Mouse (Mus musculus) lung, adult 2 months (tissue): ENCODE measurements around the gene Pgam1.

Source experiments
- CTCF ChIP-seq: fragments of 200-500 bp; IDR thresholded peaks from 2 replicates; pipeline ENCODE4 v1.5.1; 2011; ENCODE audit warnings: mild to moderate bottlenecking, low read length, control low read depth; ENCODE audit not compliant: insufficient read depth
- POLR2A ChIP-seq: fragments of 200-500 bp; IDR thresholded peaks from 2 replicates; pipeline ENCODE4 v1.6.1; 2011; ENCODE audit warnings: low read depth, mild to moderate bottlenecking, control low read depth, low read length, borderline replicate concordance; ENCODE audit errors: extremely low read depth

DNA sequence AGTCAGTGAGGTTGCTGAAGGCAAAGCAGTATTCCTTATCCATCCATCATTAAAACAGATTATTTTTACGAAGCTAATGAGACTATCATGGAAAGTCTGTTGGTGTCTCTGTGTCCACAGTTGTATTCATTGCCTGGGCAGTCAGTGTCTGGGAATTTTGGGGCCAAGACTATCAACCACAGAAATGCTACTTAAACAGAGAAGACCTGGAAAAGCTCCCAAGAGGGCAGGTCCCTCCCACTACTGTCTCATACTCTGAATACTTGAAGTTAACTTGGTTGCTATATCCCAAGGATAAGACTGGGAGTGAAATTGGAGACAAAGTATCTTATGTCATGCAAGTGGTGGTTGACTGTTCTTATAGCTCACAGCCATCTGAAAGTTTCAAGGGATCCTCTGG lies 24.2 kb downstream of the Pgam1 start:
- TF ChIP-seq POLR2A (no peak), CTCF (no peak)
